Mouse (Mus musculus) cortical plate, adult 2 months (tissue): ENCODE measurements at regions not wholly inside any gene's neighbourhood (a gene's known extent, or its start where the extent isn't known, plus 50 kb on each side); places are given as distances from the start of the nearest gene placed in this dataset.

ENCODE experiments used
- CTCF ChIP-seq: fragments of 200-500 bp; IDR thresholded peaks from 2 replicates; pipeline ENCODE4 v1.5.1; 2011; ENCODE audit warnings: mild to moderate bottlenecking, control low read depth, low read length; ENCODE audit not compliant: insufficient read depth; ENCODE audit errors: extremely low read depth
- POLR2A ChIP-seq: fragments of 200-500 bp; IDR thresholded peaks from 2 replicates; pipeline ENCODE4 v1.6.1; 2011; ENCODE audit warnings: mild to moderate bottlenecking, low read length, control low read depth; ENCODE audit not compliant: insufficient read depth; ENCODE audit errors: extremely low read depth

GRCm38 (mm10) chr3:81829525-81829924 lies 102.9 kb upstream of the Ctso start:
- TF ChIP-seq POLR2A: no peak
- TF ChIP-seq CTCF: no peak
